Mouse (Mus musculus) testis, adult 2 months (tissue): Measurements from ENCODE around the gene B3glct.

Experiments
- CTCF ChIP-seq: fragments of 200-500 bp; IDR thresholded peaks from 2 replicates; pipeline ENCODE4 v1.5.1; 2012; ENCODE audit warnings: low read depth, mild to moderate bottlenecking, inconsistent platforms, low read length, moderate library complexity; ENCODE audit not compliant: control insufficient read depth, insufficient read depth, insufficient replicate concordance
- POLR2A ChIP-seq: fragments of 200-500 bp; IDR thresholded peaks from 2 replicates; pipeline ENCODE4 v1.6.1; 2012; ENCODE audit warnings: low read depth, mild to moderate bottlenecking, inconsistent platforms, low read length, moderate library complexity; ENCODE audit not compliant: control insufficient read depth

DNA sequence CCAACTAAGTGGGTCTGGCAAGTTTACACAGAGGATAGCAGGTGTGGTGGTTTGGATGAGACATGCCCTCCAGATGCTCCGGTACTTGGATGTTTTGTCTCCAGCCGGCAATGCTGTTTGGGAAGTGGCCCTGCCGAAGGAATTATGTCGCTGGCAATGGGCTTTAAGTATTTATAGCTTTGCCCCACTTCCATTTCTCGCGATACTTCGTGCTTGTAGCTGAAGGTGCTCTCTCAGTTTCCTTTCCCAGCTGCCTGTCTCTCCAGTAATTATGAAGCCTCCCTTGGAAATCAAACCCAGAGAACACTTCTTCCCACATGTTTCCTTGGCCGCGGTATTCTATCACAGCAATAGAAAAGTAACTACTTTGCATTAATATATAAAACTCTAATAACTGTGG lies 22.4 kb upstream of the B3glct start:
- no peak for TF ChIP-seq CTCF
- no peak for TF ChIP-seq POLR2A
